Mouse (Mus musculus): Measurements from ENCODE around the gene H2-DMb2.
A peak's percentile ranks its signal among the peaks of the same experiment; 100 is the strongest.

Gene H2-DMb2

GRCm38 (mm10) chr17:34179019-34179418 lies 35.9 kb downstream of the H2-DMb2 start:
- DNase-seq (ENCODE audit: low read depth, low spot score): no peak

DNA sequence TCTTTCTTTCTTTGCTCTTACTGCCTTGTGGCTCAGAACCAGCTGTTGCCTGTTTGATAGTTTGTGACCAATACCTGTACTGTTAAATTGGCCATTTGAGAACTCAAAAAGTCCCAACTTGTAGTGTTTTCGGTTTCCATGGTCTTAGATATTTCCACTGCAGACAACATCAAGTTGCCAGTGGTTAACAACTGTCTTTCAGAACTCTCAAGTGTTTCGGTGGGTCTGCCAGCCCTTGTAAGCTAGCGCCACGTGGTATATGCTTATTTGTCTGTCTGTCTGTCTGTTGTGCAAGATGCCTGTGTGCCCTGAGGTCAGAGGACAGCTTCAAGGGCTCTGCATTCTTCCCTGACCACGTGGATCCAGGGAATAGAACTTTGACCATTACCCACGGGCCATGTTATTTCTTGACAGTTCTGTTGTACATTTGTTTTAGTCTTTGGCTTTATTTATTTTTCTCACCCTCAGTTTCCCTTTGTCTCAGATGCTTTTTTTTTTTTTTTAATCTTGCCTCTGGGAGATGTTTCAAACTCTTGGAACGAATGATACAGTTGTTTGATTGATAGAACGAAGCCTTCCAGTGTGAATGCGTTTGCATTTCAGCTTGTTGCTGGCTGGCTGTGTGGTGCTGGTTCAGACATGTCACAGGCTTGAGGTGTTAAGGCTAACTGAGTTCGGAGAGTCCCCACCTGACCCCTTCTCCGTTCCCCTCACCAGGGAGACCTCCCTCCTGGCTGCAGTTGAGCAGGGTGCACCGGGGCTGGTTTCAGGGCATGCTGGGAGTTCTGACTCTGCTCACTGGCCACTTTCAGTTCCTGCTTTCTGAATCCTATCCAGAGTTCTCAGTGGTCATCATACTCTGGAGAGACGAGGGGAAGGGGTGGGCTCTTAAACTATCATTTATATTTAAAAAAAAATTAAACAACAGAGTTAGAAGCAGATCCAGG lies 37.1 kb downstream of the H2-DMb2 start:
- DNase-seq (ENCODE audit: low read depth, low spot score): no peak

- no peak for DNase-seq (ENCODE audit: low read depth, low spot score)
Observed at GRCm38 (mm10) chr17:34183564-34184219, 40.6 kb downstream of the H2-DMb2 start.

GRCm38 (mm10) chr17:34185526-34185925 lies 42.4 kb downstream of the H2-DMb2 start:
- no peak for DNase-seq (ENCODE audit: low read depth, low spot score)

DNA sequence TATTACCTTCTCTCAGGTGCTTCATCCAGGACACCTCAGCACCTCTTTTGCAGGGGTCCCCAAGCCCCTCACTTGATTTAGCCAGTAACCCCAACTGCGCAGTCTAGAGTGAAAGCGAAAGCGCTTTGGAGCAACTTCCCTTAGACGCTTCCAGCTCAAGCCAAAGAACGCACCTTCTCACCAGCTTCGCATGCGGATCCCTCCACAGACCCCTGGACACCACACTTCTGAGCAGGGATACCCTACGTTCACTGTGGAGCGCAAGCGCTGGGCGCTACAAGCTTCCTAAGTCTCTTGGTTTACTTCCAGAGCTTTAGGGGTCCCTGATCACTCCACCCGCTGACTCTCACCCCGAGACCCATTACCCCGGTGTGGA lies 43.8 kb downstream of the H2-DMb2 start:
- DNase-seq (ENCODE audit: low read depth, low spot score): no peak

GRCm38 (mm10) chr17:34187261-34187916 lies 44.3 kb downstream of the H2-DMb2 start, which contains the start of the genes Tap1 and Psmb9:
Tap1 (plus strand) TSS chr17:34187553.
Psmb9 (minus strand) TSS chr17:34187764.
- DNase-seq (ENCODE audit: low read depth, low spot score): peak; percentile 94

GRCm38 (mm10) chr17:34188010-34188409 lies 44.9 kb downstream of the H2-DMb2 start:
- DNase-seq (ENCODE audit: low read depth, low spot score): no peak

DNA sequence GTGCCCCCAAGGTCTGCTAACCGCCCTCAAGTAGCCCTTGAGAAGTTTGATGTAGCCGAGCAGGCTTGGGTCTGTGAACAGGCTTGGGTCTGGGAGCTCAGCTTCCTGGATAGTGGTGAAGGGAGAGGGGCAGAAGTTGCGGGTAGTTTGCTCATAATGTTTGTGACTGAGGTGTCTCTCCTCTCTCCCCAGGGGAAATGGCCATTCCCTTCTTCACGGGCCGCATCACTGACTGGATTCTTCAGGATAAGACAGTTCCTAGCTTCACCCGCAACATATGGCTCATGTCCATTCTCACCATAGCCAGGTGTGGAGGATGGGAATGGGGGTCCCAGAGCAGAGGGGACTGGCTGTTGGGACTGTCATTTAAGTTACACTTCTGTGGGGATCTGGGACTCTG lies 45.9 kb downstream of the H2-DMb2 start:
- DNase-seq (ENCODE audit: low read depth, low spot score): no peak

DNA sequence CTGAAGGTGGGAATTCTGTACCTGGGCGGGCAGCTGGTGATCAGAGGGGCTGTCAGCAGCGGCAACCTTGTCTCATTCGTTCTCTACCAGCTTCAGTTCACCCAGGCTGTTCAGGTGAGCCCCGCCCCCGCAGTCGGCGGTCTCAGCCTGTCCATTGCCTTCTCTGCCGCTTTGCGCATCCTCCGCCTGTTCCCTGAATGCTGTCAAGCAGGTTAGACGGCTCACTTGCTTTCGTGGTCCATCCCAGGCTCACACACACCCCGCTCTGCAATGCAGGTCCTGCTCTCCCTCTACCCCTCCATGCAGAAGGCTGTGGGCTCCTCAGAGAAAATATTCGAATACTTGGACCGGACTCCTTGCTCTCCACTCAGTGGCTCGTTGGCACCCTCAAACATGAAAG lies 49.7 kb downstream of the H2-DMb2 start:
- no peak for DNase-seq (ENCODE audit: low read depth, low spot score)

GRCm38 (mm10) chr17:34193468-34193867 lies 50.4 kb downstream of the H2-DMb2 start:
- no peak for DNase-seq (ENCODE audit: low read depth, low spot score)

DNA sequence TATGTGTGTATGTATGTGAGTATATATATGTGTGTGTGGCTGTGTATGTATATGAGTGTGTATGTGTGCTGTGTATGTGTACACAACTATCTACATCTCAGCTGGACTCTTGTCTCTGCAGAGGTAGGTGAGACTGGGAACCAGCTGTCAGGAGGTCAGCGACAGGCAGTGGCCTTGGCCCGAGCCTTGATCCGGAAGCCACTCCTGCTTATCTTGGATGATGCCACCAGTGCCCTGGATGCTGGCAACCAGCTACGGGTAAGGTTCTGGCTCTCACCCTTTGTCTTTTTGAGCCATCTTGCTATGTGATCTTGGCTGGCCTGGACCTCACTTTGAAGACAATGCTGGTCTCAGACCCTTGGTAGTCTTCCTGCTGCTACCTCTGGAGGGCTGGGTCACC lies 51.6 kb downstream of the H2-DMb2 start:
- DNase-seq (ENCODE audit: low read depth, low spot score): no peak

GRCm38 (mm10) chr17:34196491-34196890 lies 53.4 kb downstream of the H2-DMb2 start:
- no peak for DNase-seq (ENCODE audit: low read depth, low spot score)

- DNase-seq (ENCODE audit: low read depth, low spot score): peak; percentile 57
Observed at GRCm38 (mm10) chr17:34196941-34197894, 54.1 kb downstream of the H2-DMb2 start, which contains the start of gene Psmb8. Psmb8 (plus strand) TSS chr17:34197721.

GRCm38 (mm10) chr17:34197904-34198520 lies 54.9 kb downstream of the H2-DMb2 start:
- no peak for DNase-seq (ENCODE audit: low read depth, low spot score)

GRCm38 (mm10) chr17:34198521-34198912 lies 55.4 kb downstream of the H2-DMb2 start:
- no peak for DNase-seq (ENCODE audit: low read depth, low spot score)

DNA sequence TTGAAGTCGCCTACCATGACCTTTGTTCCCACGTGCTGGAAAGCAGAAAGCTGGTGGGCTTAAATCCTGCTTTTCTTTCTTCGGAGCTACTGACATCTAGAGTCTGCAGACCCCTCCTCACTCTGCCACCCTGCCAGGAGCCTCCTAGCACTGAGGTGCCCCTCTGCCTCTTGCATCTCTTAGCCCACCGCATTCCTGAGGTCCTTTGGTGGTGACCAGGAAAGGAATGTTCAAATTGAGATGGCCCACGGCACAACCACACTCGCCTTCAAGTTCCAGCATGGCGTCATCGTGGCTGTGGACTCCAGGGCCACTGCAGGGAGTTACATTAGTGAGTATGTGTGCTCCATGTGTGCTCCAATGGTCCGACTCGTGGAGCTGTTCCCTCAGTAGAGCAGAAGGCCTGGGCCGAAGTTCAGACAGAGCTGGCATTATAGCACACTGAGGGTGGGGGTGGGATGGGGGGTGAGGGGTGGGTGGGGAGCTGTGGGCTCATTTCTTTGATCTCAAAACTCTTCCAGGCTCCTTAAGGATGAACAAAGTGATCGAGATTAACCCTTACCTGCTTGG lies 56.0 kb downstream of the H2-DMb2 start:
- no peak for DNase-seq (ENCODE audit: low read depth, low spot score)

- DNase-seq (ENCODE audit: low read depth, low spot score): no peak
Observed at GRCm38 (mm10) chr17:34200047-34200446, 56.9 kb downstream of the H2-DMb2 start.

- no peak for DNase-seq (ENCODE audit: low read depth, low spot score)
Observed at GRCm38 (mm10) chr17:34200772-34201505, 57.8 kb downstream of the H2-DMb2 start.

All from embryo, embryonic 11.5 days (tissue).